ENCODE assay signal across 8 mouse cellular contexts in genomic region chr4:128962926-128963290, GRCm38 (mm10). TPM values are rescaled to one million over a fixed set of nuclear protein-coding genes. Genes with fewer than 3 reads are reported as not detected.
DNase-seq lines count a peak whose midpoint lies in the region; ATAC-seq and TF ChIP-seq lines count a peak whose summit lies in the region.

No protein-coding gene starts in this region.

- no peak for DNase-seq in kidney, postnatal 4 days
- DNase-seq in embryonic facial prominence, embryonic 10.5 days (ENCODE audit: low spot score), result peak; percentile 24
- no peak for DNase-seq in hindbrain, postnatal 0 days (ENCODE audit: low spot score)
- DNase-seq in midbrain, postnatal 0 days (ENCODE audit: low spot score), result no peak
- no peak for DNase-seq in urinary bladder, postnatal 10 days (ENCODE audit: low spot score)
- DNase-seq in kidney, postnatal 10 days, result no peak
- no peak for DNase-seq in adrenal gland, postnatal 4 days (ENCODE audit: low spot score in 2 of 2)

- no peaks in the 10 kb centered on the region for H3K36me3 ChIP-seq in kidney, embryonic 14.5 days (ENCODE audit: control insufficient read depth, insufficient read depth, low read length)
- no peaks in the 10 kb centered on the region for H3K36me3 ChIP-seq in embryonic facial prominence, embryonic 10.5 days (replicated peaks)
- no peaks in the 10 kb centered on the region for H3K36me3 ChIP-seq in hindbrain, postnatal 0 days (ENCODE audit: insufficient read depth, low read length)
- H3K36me3 ChIP-seq in midbrain, postnatal 0 days (ENCODE audit: insufficient read depth, low read length), result no peaks in the 10 kb centered on the region

- no peak overlapping the region; the same call in 1 of the 2 replicates for H3K9ac ChIP-seq in kidney, embryonic 14.5 days (ENCODE audit: low read depth, low read length)
- H3K9ac ChIP-seq in hindbrain, postnatal 0 days (replicated peaks; ENCODE audit: low read length), result peak overlapping the region; percentile 77; the same call in 1 of the 2 replicates
- peak overlapping the region; percentile 81 for H3K9ac ChIP-seq in midbrain, postnatal 0 days (replicated peaks; ENCODE audit: low read length, poor library complexity, severe bottlenecking)

- H3K4me3 ChIP-seq in kidney, embryonic 14.5 days (ENCODE audit: low read length), result peak overlapping the region; percentile 66
- peak overlapping the region; percentile 83 for H3K4me3 ChIP-seq in embryonic facial prominence, embryonic 10.5 days
- H3K4me3 ChIP-seq in hindbrain, postnatal 0 days (ENCODE audit: low read length), result peak overlapping the region; percentile 71
- H3K4me3 ChIP-seq in midbrain, postnatal 0 days (ENCODE audit: low read depth, low read length), result peak overlapping the region; percentile 55

- H3K27ac ChIP-seq in kidney, embryonic 14.5 days (ENCODE audit: low read depth, low read length), result no peak overlapping the region
- H3K27ac ChIP-seq in embryonic facial prominence, embryonic 10.5 days (replicated peaks), result peak overlapping the region; percentile 89; the same call in 1 of the 2 replicates
- 0 out of 2 replicates have a peak overlapping the region, but pooled peaks have one; percentile 57 for H3K27ac ChIP-seq in hindbrain, postnatal 0 days
- peak overlapping the region; percentile 38; the same call in 1 of the 2 replicates for H3K27ac ChIP-seq in midbrain, postnatal 0 days (ENCODE audit: low read depth, low read length)

- peaks cover 8% of the 10 kb centered on the region; the same call in 1 of the 2 replicates for H3K4me1 ChIP-seq in kidney, embryonic 14.5 days (ENCODE audit: control insufficient read depth, insufficient read depth, low read length)
- peaks cover 51% of the 10 kb centered on the region for H3K4me1 ChIP-seq in embryonic facial prominence, embryonic 10.5 days
- peaks cover 25% of the 10 kb centered on the region for H3K4me1 ChIP-seq in hindbrain, postnatal 0 days (ENCODE audit: insufficient read depth, low read length)
- peaks cover 10% of the 10 kb centered on the region for H3K4me1 ChIP-seq in midbrain, postnatal 0 days (ENCODE audit: insufficient read depth, low read length)

- ATAC-seq in kidney, embryonic 14.5 days (ENCODE audit: low FRiP score, low TSS enrichment), result no peak
- no peak for ATAC-seq in hindbrain, postnatal 0 days
- no peak for ATAC-seq in midbrain, postnatal 0 days (ENCODE audit: low FRiP score)

- no peaks in the 10 kb centered on the region for H3K27me3 ChIP-seq in kidney, embryonic 14.5 days (ENCODE audit: control insufficient read depth, insufficient read depth, low read length)
- H3K27me3 ChIP-seq in embryonic facial prominence, embryonic 10.5 days (replicated peaks; ENCODE audit: low read depth, poor library complexity, severe bottlenecking), result peaks cover 48% of the 10 kb centered on the region
- no peaks in the 10 kb centered on the region for H3K27me3 ChIP-seq in hindbrain, postnatal 0 days (ENCODE audit: insufficient read depth, low read length)
- H3K27me3 ChIP-seq in midbrain, postnatal 0 days (ENCODE audit: insufficient read depth, low read length), result no peaks in the 10 kb centered on the region

- H3K9me3 ChIP-seq in kidney, embryonic 14.5 days (ENCODE audit: control insufficient read depth, low read length), result no peaks in the 10 kb centered on the region
- H3K9me3 ChIP-seq in embryonic facial prominence, embryonic 10.5 days, result no peaks in the 10 kb centered on the region
- no peaks in the 10 kb centered on the region for H3K9me3 ChIP-seq in hindbrain, postnatal 0 days (ENCODE audit: low read length)
- no peaks in the 10 kb centered on the region for H3K9me3 ChIP-seq in midbrain, postnatal 0 days (ENCODE audit: low read length)

- H3K4me2 ChIP-seq in kidney, embryonic 14.5 days (replicated peaks; ENCODE audit: low read depth, low read length), result peak overlapping the region; percentile 88
- peak overlapping the region; percentile 87 for H3K4me2 ChIP-seq in hindbrain, postnatal 0 days (ENCODE audit: low read depth, low read length)
- H3K4me2 ChIP-seq in midbrain, postnatal 0 days (ENCODE audit: low read depth, low read length, poor library complexity, severe bottlenecking), result peak overlapping the region; percentile 71

- 6% methylated on average over 9 of the region's 9 CpGs for WGBS in kidney, embryonic 14.5 days
- 9% methylated on average over 9 of the region's 9 CpGs for WGBS in embryonic facial prominence, embryonic 10.5 days
- WGBS in hindbrain, postnatal 0 days, result 3% methylated on average over 9 of the region's 9 CpGs
- 5% methylated on average over 9 of the region's 9 CpGs for WGBS in midbrain, postnatal 0 days

- no peak for TF ChIP-seq CTCF in hindbrain, postnatal 0 days (IDR thresholded peaks at IDR 0.05; ENCODE audit: low read depth)
- no peak for TF ChIP-seq CTCF in midbrain, postnatal 0 days (IDR thresholded peaks at IDR 0.05)

RNA-seq across cellular contexts. Expression of gene Azin2, which starts 0.7 kb away (rescaled TPM):
- polyA plus RNA-seq in kidney, embryonic 14.5 days (2014; fragmentation: Nextera tagmentation; extraction: Ambion mirVana), result 16.0 and 17.0 TPM in 2 replicates
- polyA plus RNA-seq in embryonic facial prominence, embryonic 10.5 days (2016; fragmentation: Nextera tagmentation; extraction: Ambion mirVana), result 11.4 and 12.1 TPM in 2 replicates
- total RNA-seq in hindbrain, postnatal 0 days (2014; rRNA removed), result 32.7 and 35.0 TPM in 2 replicates
- polyA plus RNA-seq in hindbrain, postnatal 0 days (2015; fragmentation: Nextera tagmentation; extraction: Ambion mirVana), result 32.9 and 33.0 TPM in 2 replicates
- 20.2 and 29.3 TPM in 2 replicates for total RNA-seq in midbrain, postnatal 0 days (2014; rRNA removed)
- 21.7 and 28.5 TPM in 2 replicates for polyA plus RNA-seq in midbrain, postnatal 0 days (2015; fragmentation: Nextera tagmentation; extraction: Ambion mirVana)
- 10 to 100 TPM; 54.8 to 61.1 TPM for total RNA-seq in adrenal gland, postnatal 4 days (2021)

RNA-seq across cellular contexts. Expression of gene Ak2, which starts 28.9 kb away (rescaled TPM):
- polyA plus RNA-seq in kidney, embryonic 14.5 days (2014; fragmentation: Nextera tagmentation; extraction: Ambion mirVana), result 152 and 171 TPM in 2 replicates
- 219 and 224 TPM in 2 replicates for polyA plus RNA-seq in embryonic facial prominence, embryonic 10.5 days (2016; fragmentation: Nextera tagmentation; extraction: Ambion mirVana)
- 24.9 and 32.3 TPM in 2 replicates for total RNA-seq in hindbrain, postnatal 0 days (2014; rRNA removed)
- 78.5 and 82.9 TPM in 2 replicates for polyA plus RNA-seq in hindbrain, postnatal 0 days (2015; fragmentation: Nextera tagmentation; extraction: Ambion mirVana)
- total RNA-seq in midbrain, postnatal 0 days (2014; rRNA removed), result 28.8 and 31.0 TPM in 2 replicates
- polyA plus RNA-seq in midbrain, postnatal 0 days (2015; fragmentation: Nextera tagmentation; extraction: Ambion mirVana), result 66.0 and 67.1 TPM in 2 replicates
- 100 to 1,000 TPM; 144 to 163 TPM for total RNA-seq in adrenal gland, postnatal 4 days (2021)
